Mouse (Mus musculus) bone marrow, adult 2 months (tissue): ENCODE data around the gene Il12rb1.
A peak's percentile ranks its signal among the peaks of the same experiment; 100 is the strongest.

Experiments used
- CTCF ChIP-seq: fragments of 200-500 bp; IDR thresholded peaks from 2 replicates; pipeline ENCODE4 v1.5.1; 2011; ENCODE audit warnings: low read length, control low read depth; ENCODE audit not compliant: control insufficient read depth, insufficient read depth
- POLR2A ChIP-seq: fragments of 200-500 bp; IDR thresholded peaks from 2 replicates; pipeline ENCODE4 v1.6.1; 2011; ENCODE audit warnings: low read depth, mild to moderate bottlenecking, control low read depth, low read length, borderline replicate concordance; ENCODE audit not compliant: control insufficient read depth

DNA sequence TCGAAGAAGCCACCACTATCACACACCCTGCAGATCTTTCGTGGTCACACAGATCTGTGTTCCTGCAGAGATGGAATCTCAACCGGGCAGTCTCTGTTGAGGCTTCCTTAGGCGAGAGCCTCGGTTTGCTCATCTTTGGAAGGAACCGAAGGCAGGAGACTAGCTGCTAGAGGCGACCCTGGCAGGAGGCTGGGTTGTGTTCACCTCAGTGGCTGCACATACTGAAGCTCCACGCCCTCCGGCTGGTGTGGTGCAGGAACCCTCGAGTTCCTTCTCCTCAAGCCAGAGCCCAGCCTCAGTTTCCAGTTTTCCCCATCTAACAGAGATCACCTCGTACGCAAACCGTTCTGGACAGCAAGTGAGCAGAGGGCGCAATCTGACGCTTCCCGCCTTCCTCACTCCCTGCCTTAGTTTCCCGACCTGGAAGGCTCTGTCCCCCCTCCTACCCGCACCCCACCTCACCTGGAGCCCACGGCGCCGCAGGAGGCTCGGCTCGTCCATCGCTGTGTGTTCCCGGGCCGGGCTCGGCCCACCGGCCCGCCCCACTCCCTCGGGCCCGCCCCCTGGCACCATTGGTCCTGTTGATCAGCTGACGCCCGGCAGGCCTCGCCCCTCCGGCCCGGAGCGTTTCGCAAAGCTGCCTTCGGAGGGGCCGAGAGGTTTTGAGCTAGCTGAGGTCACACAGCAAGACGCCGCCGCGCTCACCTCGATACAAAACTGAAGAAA is 3.6 kb upstream of the Il12rb1 start, which contains the start of gene Mast3:
- TF ChIP-seq CTCF, result no peak
- TF ChIP-seq POLR2A, result peak; percentile 79; the same call in 1 of the 2 replicates
